Mouse (Mus musculus) lung, embryonic 14.5 days (tissue): ENCODE measurements at regions not wholly inside any gene's neighbourhood (a gene's known extent, or its start where the extent isn't known, plus 50 kb on each side); places are given as distances from the start of the nearest gene placed in this dataset.
A peak's percentile ranks its signal among the peaks of the same experiment; 100 is the strongest.

Source experiments
- ATAC-seq: fragments of 200-750 bp; cut with Nextera tagmentation; 2 replicates; pipeline ENCODE4 v1.8.0; 2017; ENCODE audit warnings: mild to moderate bottlenecking, moderate TSS enrichment, moderate library complexity; ENCODE audit not compliant: insufficient read depth
- DNase-seq: peaks from one replicate; pipeline ENCODE4 v3.0.0-alpha.2; 2015
- H3K27ac ChIP-seq: fragments of 300-500 bp; sonication (generic); 2 replicates; pipeline ENCODE4 v1.5.1; 2014; ENCODE audit warnings: low read depth, mild to moderate bottlenecking, moderate library complexity
- H3K27me3 ChIP-seq: fragments of 300-500 bp; sonication (generic); 2 replicates; pipeline ENCODE4 v1.6.1; 2014; ENCODE audit warnings: low read length, control low read depth; ENCODE audit not compliant: insufficient read depth
- H3K36me3 ChIP-seq: fragments of 300-500 bp; sonication (generic); 2 replicates; pipeline ENCODE4 v1.6.1; 2014; ENCODE audit warnings: control low read depth; ENCODE audit not compliant: insufficient read depth
- H3K4me1 ChIP-seq: fragments of 300-500 bp; sonication (generic); 2 replicates; pipeline ENCODE4 v1.6.1; 2014; ENCODE audit warnings: antibody characterized with exemption, control low read depth; ENCODE audit not compliant: insufficient read depth
- H3K4me2 ChIP-seq: fragments of 300-500 bp; sonication (generic); 2 replicates; pipeline ENCODE4 v1.6.1; 2014; ENCODE audit warnings: mild to moderate bottlenecking
- H3K4me3 ChIP-seq: fragments of 300-500 bp; sonication (generic); 2 replicates; pipeline ENCODE4 v1.5.1; 2014; ENCODE audit warnings: low read depth, low read length
- H3K9ac ChIP-seq: fragments of 300-500 bp; sonication (generic); 2 replicates; pipeline ENCODE4 v1.6.1; 2014
- H3K9me3 ChIP-seq: fragments of 300-500 bp; sonication (generic); 2 replicates; pipeline ENCODE4 v1.6.1; 2016; ENCODE audit warnings: low read depth, low read length, control low read depth
- CTCF ChIP-seq: IDR thresholded peaks from 2 replicates; pipeline ENCODE4 v1.5.1; 2016; ENCODE audit warnings: antibody characterized with exemption, low read depth
- WGBS: fragments of 180-500 bp; shearing (Covaris S2); extraction: QIAGEN DNeasy Blood & Tissue Kit; methylation state at CpG from one replicate; pipeline ENCODE4 v1.1.7; 2014; 5-methylcytosine and 5-hydroxymethylcytosine counted together

GRCm38 (mm10) chr6:109682360-109682759, 853.9 kb downstream of the Edem1 start:
- DNase-seq, result peak; percentile 1

DNA sequence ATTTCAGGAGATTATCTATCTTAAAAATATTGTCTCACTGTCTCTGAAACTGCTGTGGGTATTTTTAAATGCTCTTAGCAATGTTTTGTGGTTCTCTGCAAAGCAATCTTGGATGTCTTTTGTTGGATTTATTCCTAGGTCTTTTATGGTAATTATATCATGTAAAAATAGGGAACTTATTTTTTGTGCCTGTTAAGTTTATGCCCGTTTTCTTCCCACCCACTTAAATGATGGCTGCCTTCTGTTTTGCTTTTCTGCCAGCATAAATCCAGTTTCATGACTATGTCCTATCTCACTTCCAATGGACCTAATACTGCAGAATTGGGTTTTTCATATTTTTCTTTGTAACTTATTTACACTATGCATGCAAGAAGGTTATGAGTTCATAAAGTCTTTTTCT, 901.6 kb downstream of the Edem1 start:
- Histone ChIP-seq H3K4me2 (no peak overlapping the region), H3K27me3 (no peaks in the 10 kb centered on the region), H3K4me3 (no peak overlapping the region), H3K9me3 (no peaks in the 10 kb centered on the region), H3K36me3 (no peaks in the 10 kb centered on the region), H3K4me1 (no peaks in the 10 kb centered on the region), H3K9ac (no peak overlapping the region), H3K27ac (no peak overlapping the region)
- no peak for DNase-seq
- 73% methylated on average over 1 of the region's 1 CpGs for WGBS
- ATAC-seq, result no peak
- TF ChIP-seq CTCF, result no peak

More at GRCm38 (mm10) chr6:109682360-109682759, 853.9 kb downstream of the Edem1 start:
- Histone ChIP-seq H3K27ac (no peak overlapping the region), H3K36me3 (no peaks in the 10 kb centered on the region), H3K4me2 (no peak overlapping the region), H3K9me3 (no peaks in the 10 kb centered on the region), H3K4me3 (no peak overlapping the region), H3K4me1 (no peaks in the 10 kb centered on the region), H3K27me3 (no peaks in the 10 kb centered on the region), H3K9ac (no peak overlapping the region)
- TF ChIP-seq CTCF, result no peak
- WGBS, result 23% methylated on average over 2 of the region's 2 CpGs
- no peak for ATAC-seq

- no peaks in the 10 kb centered on the region for H3K36me3 ChIP-seq
- H3K27ac ChIP-seq, result no peak overlapping the region
- ATAC-seq (no peak), DNase-seq (no peak)
- no peak overlapping the region for H3K4me3 ChIP-seq
- no peak overlapping the region for H3K4me2 ChIP-seq
- no peaks in the 10 kb centered on the region for H3K27me3 ChIP-seq
- no peak overlapping the region for H3K9ac ChIP-seq
- no peaks in the 10 kb centered on the region for H3K4me1 ChIP-seq
- H3K9me3 ChIP-seq, result no peaks in the 10 kb centered on the region
- no peak for TF ChIP-seq CTCF
These were observed 904.7 kb upstream of the Grm7 start for GRCm38 (mm10) chr6:109740686-109741085.
